Mouse (Mus musculus): ENCODE results near the gene 4930402F06Rik.

4930402F06Rik gene

GRCm38 (mm10) chr2:35412810-35413209 lies 15.8 kb upstream of the 4930402F06Rik start:
- no peak for DNase-seq

DNA sequence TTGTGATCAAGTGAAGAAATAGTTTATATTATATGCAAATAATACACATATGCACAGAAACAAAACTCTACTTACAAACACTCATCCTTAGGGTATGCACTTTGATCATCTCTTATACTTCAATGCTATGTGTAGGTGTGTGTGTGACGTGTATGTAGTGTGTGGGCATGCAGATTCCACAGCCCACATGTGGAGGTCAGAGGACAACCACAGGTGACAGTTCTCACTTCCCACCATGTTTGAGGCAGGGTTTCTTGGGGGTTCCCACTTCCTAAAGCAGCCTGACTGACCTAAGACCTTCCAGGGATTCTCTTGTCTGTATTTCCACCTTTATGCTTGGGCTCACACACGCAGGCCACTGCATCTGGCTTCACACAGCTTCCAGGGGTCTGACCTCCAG lies 15.3 kb upstream of the 4930402F06Rik start:
- no peak for DNase-seq

- no peak for DNase-seq
Observed at GRCm38 (mm10) chr2:35411640-35412190, 14.7 kb upstream of the 4930402F06Rik start.

DNA sequence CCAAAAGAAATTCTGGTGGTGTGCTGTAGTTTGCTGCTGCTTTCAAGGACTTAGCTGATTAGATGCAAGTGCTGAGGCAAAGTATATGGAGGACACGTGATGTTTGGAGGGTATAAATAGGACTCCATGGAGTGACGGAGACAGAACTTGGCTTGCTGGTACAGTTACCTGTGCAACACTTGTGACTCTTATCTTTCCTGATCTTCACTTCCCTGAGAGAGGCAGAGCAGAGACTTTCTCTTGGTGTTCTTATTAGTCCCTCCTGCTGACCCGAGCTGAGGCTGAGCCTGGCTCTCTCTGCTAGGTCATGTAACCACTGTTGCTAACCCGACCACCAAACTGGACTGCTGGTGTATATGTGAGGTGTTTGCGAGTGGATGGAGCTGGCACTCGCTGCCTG lies 12.5 kb upstream of the 4930402F06Rik start:
- no peak for DNase-seq

DNA sequence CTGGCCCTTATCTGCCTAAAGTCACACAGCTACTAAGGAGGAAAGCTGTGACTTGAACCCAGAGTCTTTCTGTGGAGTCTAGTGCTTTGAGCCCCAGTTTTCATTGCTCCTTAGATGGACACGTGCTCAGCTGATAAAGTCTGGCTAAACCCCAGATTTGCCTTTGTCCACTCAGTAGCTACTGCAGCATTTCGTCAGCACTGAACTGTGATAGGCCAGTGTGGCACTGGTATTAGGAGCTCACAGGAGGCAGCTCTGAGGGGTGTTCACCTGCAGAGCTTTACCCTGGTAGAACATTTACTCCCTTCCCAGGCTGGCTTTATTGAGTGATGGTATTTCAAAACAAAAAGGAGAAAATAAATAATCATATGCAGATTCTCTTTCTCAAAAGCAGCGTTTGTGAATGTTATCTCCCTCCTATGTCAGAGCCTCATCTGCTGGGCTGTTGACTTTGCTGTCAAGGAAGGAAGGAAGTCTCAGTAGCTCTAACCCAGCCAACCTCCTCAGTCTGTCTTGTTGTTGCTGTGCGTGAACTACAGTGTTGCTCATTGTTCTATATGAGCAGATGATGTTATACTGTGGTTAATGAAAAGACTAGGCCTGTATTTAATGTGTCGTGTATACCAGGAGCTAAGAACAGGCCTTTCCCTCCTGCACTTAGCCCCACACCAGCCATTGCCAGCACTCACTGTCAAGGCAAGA lies 11.6 kb upstream of the 4930402F06Rik start:
- DNase-seq, result no peak

DNA sequence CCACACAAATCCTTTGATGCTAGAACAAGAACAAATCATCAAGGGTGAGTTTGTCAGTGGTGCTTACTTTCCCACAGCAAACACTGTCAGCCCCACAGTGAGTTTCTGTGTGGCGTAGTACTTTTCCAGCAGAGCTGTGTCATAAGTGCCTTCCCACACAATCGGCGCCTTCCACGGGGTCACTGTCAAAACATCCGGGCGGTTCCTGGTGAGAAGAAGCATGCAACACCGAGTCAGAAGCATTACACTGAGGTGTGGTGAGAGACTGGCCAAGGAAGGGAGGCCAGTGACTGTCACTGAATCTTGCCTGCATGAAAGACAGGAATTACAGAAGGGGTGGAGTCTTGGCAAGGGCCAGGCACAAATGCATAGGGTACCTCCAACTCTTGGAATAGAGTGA lies 10.9 kb upstream of the 4930402F06Rik start:
- DNase-seq, result no peak

GRCm38 (mm10) chr2:35407266-35407665 lies 10.3 kb upstream of the 4930402F06Rik start:
- DNase-seq, result no peak

DNA sequence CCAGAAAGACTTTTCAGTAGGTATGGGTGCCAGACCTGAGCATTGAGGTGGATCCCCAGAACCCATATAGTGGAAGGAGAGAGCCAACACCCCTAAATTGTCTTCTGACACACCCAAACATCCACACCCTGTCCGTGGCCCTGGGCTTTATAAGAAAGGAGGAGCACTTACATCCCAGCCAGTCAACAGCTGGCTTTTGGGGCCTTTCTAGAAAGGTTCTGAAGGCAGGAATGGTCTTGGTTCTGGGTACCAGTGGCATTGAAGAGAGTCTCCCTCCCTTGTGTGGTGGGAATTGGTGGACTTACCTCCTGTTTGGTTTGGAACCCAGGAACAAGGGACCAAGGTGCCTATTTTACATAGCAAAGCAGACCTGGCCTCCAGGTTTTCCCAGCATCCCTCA lies 9.6 kb upstream of the 4930402F06Rik start:
- DNase-seq, result no peak

DNA sequence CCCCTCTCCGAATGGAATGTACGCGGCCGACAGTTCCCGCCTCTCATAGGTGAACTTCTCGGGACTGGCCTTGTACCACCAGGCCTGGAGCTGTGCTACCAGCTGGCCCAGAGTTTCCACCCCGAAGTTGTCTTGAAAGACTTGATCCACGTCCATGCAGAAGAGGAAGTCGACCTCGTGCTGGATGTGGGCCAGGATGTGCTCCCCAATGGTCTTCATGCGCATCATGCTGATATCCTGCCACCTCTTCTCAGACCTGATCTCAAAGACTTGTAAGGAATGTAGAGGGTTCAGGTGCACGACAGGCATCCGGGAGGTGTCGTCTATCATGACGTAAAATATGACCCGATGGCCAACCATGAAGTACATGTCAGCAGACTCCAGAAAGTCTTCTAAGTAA lies 5.4 kb upstream of the 4930402F06Rik start:
- DNase-seq, result no peak

DNA sequence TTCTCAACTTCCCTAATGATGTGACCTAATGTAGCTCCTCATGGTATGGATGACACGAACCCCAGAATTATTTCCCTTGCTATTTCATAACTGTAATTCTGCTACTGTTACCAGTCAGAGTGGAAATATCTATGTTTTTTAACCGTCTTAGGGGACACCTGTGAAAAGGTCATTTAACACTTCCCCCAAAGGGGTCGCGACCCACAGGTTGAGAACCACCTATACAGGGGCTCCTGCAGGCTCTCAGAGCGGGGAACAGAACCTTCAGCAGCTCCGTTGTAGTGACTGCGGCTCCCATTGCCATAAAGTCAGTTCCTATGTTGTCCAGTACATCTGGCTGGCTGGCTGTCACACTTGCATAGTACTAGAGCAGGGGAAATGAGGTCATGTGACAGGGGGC lies 3.8 kb upstream of the 4930402F06Rik start:
- DNase-seq, result no peak

- peak; percentile 22 for DNase-seq
Observed at GRCm38 (mm10) chr2:35398184-35398828, 1.3 kb upstream of the 4930402F06Rik start.

DNA sequence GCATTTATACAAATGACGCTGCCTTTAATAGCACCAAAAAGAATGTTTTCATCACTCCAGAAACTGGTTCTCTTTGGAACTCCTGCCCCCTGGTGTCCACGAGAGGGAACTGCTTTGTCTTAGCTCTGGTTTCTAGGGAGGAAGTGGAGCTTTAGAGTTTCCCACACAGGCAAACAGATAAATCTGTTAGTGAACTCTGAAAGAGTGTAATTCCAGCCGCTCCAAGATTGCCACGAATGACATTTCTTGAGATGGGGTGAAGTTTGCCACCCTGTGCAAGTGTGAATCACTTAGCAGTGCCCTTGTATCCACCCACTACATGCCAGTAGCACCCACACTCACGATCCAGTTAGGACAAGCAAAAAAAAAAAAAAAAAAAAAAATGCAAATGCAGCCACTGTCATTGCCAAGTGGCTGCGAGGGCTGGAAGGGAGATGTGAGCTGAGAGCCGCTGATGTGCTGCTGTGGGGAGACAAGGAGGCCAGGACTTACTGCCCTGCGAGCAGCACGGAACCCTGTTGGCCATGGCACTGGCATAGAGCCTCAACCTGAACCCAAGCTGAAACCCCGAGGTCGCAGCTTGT lies 707 bp upstream of the 4930402F06Rik start:
- DNase-seq, result peak; percentile 72

DNA sequence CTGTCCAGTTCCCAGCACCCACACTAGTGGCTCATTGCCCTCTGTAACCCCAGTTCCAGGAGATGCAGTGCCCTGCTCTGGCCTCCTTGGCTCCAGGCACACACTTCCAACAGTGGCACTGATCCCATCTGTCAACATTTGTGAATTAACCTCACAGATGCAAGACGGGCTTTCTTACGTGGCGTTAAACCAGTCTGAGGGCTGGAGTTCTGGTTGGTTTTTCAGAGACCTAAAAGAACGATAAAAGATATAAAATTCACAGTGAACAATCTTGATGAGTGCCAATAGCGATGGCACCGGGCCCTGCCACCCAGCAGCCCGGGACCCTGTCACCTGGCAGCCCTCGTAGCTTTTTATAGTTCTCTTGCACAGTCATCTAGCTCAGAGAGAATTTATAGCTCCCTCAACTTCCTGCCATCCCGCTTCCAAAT lies 11.5 kb downstream of the 4930402F06Rik start:
- no peak for DNase-seq

DNA sequence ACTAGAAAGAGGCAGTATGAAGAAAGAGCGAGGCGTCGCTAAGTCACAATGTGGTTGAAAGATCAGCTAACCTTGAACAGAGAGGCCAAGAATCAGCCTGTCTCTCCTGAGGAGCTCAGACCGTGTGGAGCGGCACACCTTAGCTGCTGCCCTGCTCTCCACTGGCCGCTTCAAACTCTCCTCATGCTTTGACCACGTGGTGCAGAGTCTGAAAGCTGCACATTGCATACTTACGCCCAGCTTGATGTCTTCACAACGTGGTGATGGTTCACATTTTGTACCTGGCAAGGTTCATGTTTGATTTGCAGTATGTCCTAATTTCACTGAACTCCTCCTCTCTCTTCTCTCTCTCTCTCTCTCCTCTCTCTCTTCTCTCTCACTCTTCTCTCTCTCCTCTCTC lies 17.7 kb downstream of the 4930402F06Rik start:
- DNase-seq, result no peak

- DNase-seq, result no peak
Observed at GRCm38 (mm10) chr2:35377600-35377999, 19.4 kb downstream of the 4930402F06Rik start.

- DNase-seq, result peak; percentile 17
Observed at GRCm38 (mm10) chr2:35373003-35373402, 24.0 kb downstream of the 4930402F06Rik start.

- no peak for DNase-seq
Observed at GRCm38 (mm10) chr2:35370686-35371085, 26.3 kb downstream of the 4930402F06Rik start.

- no peak for DNase-seq
Observed at GRCm38 (mm10) chr2:35367629-35368028, 29.3 kb downstream of the 4930402F06Rik start, which contains the start of gene 4930568D16Rik. Gene 4930568D16Rik, minus strand, starts transcription at chr2:35367729.

DNA sequence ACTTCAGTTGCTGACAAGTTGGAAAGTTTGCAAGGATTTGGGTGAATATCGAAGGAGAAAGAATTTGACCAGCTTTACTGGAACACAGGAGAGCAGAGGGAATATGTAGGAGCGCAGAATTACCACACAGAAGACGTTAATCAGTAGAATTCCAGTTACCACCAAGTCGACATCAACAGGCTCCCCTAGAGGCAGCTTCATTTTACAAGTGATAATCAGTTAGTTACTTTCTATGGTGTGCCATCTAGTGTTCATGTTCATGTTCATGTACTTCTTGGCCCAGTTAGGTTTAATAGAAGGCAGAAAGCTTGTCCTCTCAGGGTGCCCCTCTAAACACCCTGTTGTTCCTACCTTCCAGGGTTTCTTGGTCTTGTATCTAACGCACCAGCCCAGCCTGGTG lies 47.8 kb downstream of the 4930402F06Rik start:
- peak; percentile 23 for DNase-seq

GRCm38 (mm10) chr2:35345984-35346383 lies 51.0 kb downstream of the 4930402F06Rik start:
- DNase-seq, result no peak

- no peak for DNase-seq
Observed at GRCm38 (mm10) chr2:35342605-35343004, 54.4 kb downstream of the 4930402F06Rik start.

- DNase-seq, result peak; percentile 34
Observed at GRCm38 (mm10) chr2:35338707-35339106, 58.3 kb downstream of the 4930402F06Rik start.

- no peak for DNase-seq
Observed at GRCm38 (mm10) chr2:35338036-35338435, 58.9 kb downstream of the 4930402F06Rik start.

GRCm38 (mm10) chr2:35337419-35337818 lies 59.6 kb downstream of the 4930402F06Rik start:
- peak; percentile 21 for DNase-seq

Data from kidney, postnatal 14 days (tissue).